Mouse (Mus musculus): ENCODE results near the gene Crybg3. TPM values are rescaled to one million over a fixed set of nuclear protein-coding genes. Genes with fewer than 3 reads are reported as not detected.

The Crybg3 gene
- polyA plus RNA-seq, 2 experiments: 0.55 to 0.86 TPM

- no peak overlapping the region for H3K4me2 ChIP-seq (ENCODE audit: low read depth)
- H3K27me3 ChIP-seq (ENCODE audit: control insufficient read depth, insufficient read depth, low read length): no peaks in the 10 kb centered on the region
- TF ChIP-seq EP300 (IDR thresholded peaks at IDR 0.05; ENCODE audit: low read depth): no peak
- TF ChIP-seq CTCF (IDR thresholded peaks at IDR 0.05; ENCODE audit: low read depth): no peak
- ATAC-seq (ENCODE audit: insufficient read depth) (no peak), DNase-seq (ENCODE audit: low read depth in 3 of 3, low spot score in 3 of 3) (no peak)
- H3K36me3 ChIP-seq (replicated peaks; ENCODE audit: control insufficient read depth, insufficient read depth, low read depth): no peaks in the 10 kb centered on the region
- no peak overlapping the region for H3K27ac ChIP-seq
- 60% methylated on average over 4 of the region's 4 CpGs for WGBS (ENCODE audit: insufficient replicate concordance)
- H3K9me3 ChIP-seq (ENCODE audit: control insufficient read depth, low read length): no peaks in the 10 kb centered on the region
- no peak overlapping the region for H3K4me3 ChIP-seq (ENCODE audit: insufficient read depth in 1 of 2, low read depth in 2 of 2, low read length in 2 of 2)
- H3K9ac ChIP-seq (replicated peaks): no peak overlapping the region
- H3K4me1 ChIP-seq (replicated peaks; ENCODE audit: control insufficient read depth in 2 of 2, insufficient read depth in 2 of 2, low read length in 1 of 2): no peaks in the 10 kb centered on the region
Measured at GRCm38 (mm10) chr16:59585706-59586244, 15.0 kb downstream of the Crybg3 start.

- Histone ChIP-seq H3K4me2 (ENCODE audit: low read depth) (no peak overlapping the region), H3K9me3 (ENCODE audit: control insufficient read depth, low read length) (no peaks in the 10 kb centered on the region), H3K4me3 (ENCODE audit: insufficient read depth in 1 of 2, low read depth in 2 of 2, low read length in 2 of 2) (no peak overlapping the region), H3K4me1 (replicated peaks; ENCODE audit: control insufficient read depth in 2 of 2, insufficient read depth in 2 of 2, low read length in 1 of 2) (no peaks in the 10 kb centered on the region), H3K27me3 (ENCODE audit: control insufficient read depth, insufficient read depth, low read length) (no peaks in the 10 kb centered on the region), H3K27ac (no peak overlapping the region), H3K9ac (replicated peaks) (no peak overlapping the region), H3K36me3 (replicated peaks; ENCODE audit: control insufficient read depth, insufficient read depth, low read depth) (no peaks in the 10 kb centered on the region)
- no peak for DNase-seq (ENCODE audit: low read depth in 3 of 3, low spot score in 3 of 3)
- WGBS (ENCODE audit: insufficient replicate concordance): 67% methylated on average over 5 of the region's 5 CpGs
- ATAC-seq (ENCODE audit: insufficient read depth): no peak
- no peak for TF ChIP-seq CTCF (IDR thresholded peaks at IDR 0.05; ENCODE audit: low read depth)
- no peak for TF ChIP-seq EP300 (IDR thresholded peaks at IDR 0.05; ENCODE audit: low read depth)
Measured at GRCm38 (mm10) chr16:59583515-59583914, 17.3 kb downstream of the Crybg3 start.

GRCm38 (mm10) chr16:59579237-59579636 is 21.5 kb downstream of the Crybg3 start:
- WGBS (ENCODE audit: insufficient replicate concordance): 54% methylated on average over 8 of the region's 8 CpGs
- TF ChIP-seq EP300 (IDR thresholded peaks at IDR 0.05; ENCODE audit: low read depth): no peak
- TF ChIP-seq CTCF (IDR thresholded peaks at IDR 0.05; ENCODE audit: low read depth): no peak
- H3K27ac ChIP-seq: no peak overlapping the region
- no peaks in the 10 kb centered on the region for H3K4me1 ChIP-seq (replicated peaks; ENCODE audit: control insufficient read depth in 2 of 2, insufficient read depth in 2 of 2, low read length in 1 of 2)
- no peak overlapping the region for H3K9ac ChIP-seq (replicated peaks)
- H3K27me3 ChIP-seq (ENCODE audit: control insufficient read depth, insufficient read depth, low read length): no peaks in the 10 kb centered on the region
- no peak overlapping the region for H3K4me3 ChIP-seq (ENCODE audit: insufficient read depth in 1 of 2, low read depth in 2 of 2, low read length in 2 of 2)
- H3K36me3 ChIP-seq (replicated peaks; ENCODE audit: control insufficient read depth, insufficient read depth, low read depth): no peaks in the 10 kb centered on the region
- ATAC-seq (ENCODE audit: insufficient read depth) (no peak), DNase-seq (ENCODE audit: low read depth in 3 of 3, low spot score in 3 of 3) (no peak)
- no peaks in the 10 kb centered on the region for H3K9me3 ChIP-seq (ENCODE audit: control insufficient read depth, low read length)
- H3K4me2 ChIP-seq (ENCODE audit: low read depth): no peak overlapping the region

GRCm38 (mm10) chr16:59573961-59574360 is 26.8 kb downstream of the Crybg3 start:
- no peak overlapping the region for H3K27ac ChIP-seq
- H3K4me1 ChIP-seq (replicated peaks; ENCODE audit: control insufficient read depth in 2 of 2, insufficient read depth in 2 of 2, low read length in 1 of 2): no peaks in the 10 kb centered on the region
- WGBS (ENCODE audit: insufficient replicate concordance): 75% methylated on average over 11 of the region's 11 CpGs
- no peaks in the 10 kb centered on the region for H3K9me3 ChIP-seq (ENCODE audit: control insufficient read depth, low read length)
- H3K4me3 ChIP-seq (ENCODE audit: insufficient read depth in 1 of 2, low read depth in 2 of 2, low read length in 2 of 2): no peak overlapping the region
- DNase-seq (ENCODE audit: low read depth in 3 of 3, low spot score in 3 of 3): no peak
- H3K27me3 ChIP-seq (ENCODE audit: control insufficient read depth, insufficient read depth, low read length): no peaks in the 10 kb centered on the region
- H3K4me2 ChIP-seq (ENCODE audit: low read depth): no peak overlapping the region
- no peak for TF ChIP-seq CTCF (IDR thresholded peaks at IDR 0.05; ENCODE audit: low read depth)
- TF ChIP-seq EP300 (IDR thresholded peaks at IDR 0.05; ENCODE audit: low read depth): no peak
- no peak overlapping the region for H3K9ac ChIP-seq (replicated peaks)
- no peaks in the 10 kb centered on the region for H3K36me3 ChIP-seq (replicated peaks; ENCODE audit: control insufficient read depth, insufficient read depth, low read depth)
- no peak for ATAC-seq (ENCODE audit: insufficient read depth)

- Histone ChIP-seq H3K4me3 (ENCODE audit: insufficient read depth in 1 of 2, low read depth in 2 of 2, low read length in 2 of 2) (no peak overlapping the region), H3K27ac (no peak overlapping the region), H3K9me3 (ENCODE audit: control insufficient read depth, low read length) (no peaks in the 10 kb centered on the region), H3K9ac (replicated peaks) (no peak overlapping the region), H3K27me3 (ENCODE audit: control insufficient read depth, insufficient read depth, low read length) (no peaks in the 10 kb centered on the region), H3K36me3 (replicated peaks; ENCODE audit: control insufficient read depth, insufficient read depth, low read depth) (no peaks in the 10 kb centered on the region), H3K4me1 (replicated peaks; ENCODE audit: control insufficient read depth in 2 of 2, insufficient read depth in 2 of 2, low read length in 1 of 2) (no peaks in the 10 kb centered on the region), H3K4me2 (ENCODE audit: low read depth) (no peak overlapping the region)
- ATAC-seq (ENCODE audit: insufficient read depth): no peak
- DNase-seq (ENCODE audit: low read depth in 3 of 3, low spot score in 3 of 3): no peak
- TF ChIP-seq CTCF (IDR thresholded peaks at IDR 0.05; ENCODE audit: low read depth) (no peak), EP300 (IDR thresholded peaks at IDR 0.05; ENCODE audit: low read depth) (no peak)
- WGBS (ENCODE audit: insufficient replicate concordance): 61% methylated on average over 3 of the region's 3 CpGs
Measured at GRCm38 (mm10) chr16:59572685-59573084, 28.1 kb downstream of the Crybg3 start.

Data from liver, embryonic 14.5 days (tissue).